Mouse (Mus musculus): ENCODE measurements around the gene Crim1. TPM values are rescaled to one million over a fixed set of nuclear protein-coding genes. Genes with fewer than 3 reads are reported as not detected.

Crim1 gene
- polyA plus RNA-seq, 1 experiment from 2014 or later, result 9.4 TPM

DNA sequence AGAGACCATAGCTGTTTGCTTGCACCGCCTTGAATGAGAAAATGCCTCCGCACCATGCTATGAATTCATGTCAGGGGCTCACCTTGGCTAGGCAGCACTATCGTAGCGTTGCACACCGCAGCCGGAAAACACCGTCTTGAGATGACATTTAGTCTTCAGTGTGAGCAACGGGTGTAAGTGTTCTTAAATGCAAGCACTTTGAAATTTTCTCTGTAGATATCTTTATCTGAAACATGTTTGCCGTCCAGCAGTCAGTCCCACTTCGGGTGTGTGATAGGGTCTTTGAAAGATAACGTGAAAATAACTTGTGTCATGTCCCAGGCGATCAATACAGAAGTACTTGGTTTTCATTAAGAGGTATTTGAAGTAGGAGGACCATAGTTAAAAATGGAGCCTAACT is 36.1 kb downstream of the Crim1 start:
- no peak overlapping the region for H3K9ac ChIP-seq (ENCODE audit: low read depth, low read length)

DNA sequence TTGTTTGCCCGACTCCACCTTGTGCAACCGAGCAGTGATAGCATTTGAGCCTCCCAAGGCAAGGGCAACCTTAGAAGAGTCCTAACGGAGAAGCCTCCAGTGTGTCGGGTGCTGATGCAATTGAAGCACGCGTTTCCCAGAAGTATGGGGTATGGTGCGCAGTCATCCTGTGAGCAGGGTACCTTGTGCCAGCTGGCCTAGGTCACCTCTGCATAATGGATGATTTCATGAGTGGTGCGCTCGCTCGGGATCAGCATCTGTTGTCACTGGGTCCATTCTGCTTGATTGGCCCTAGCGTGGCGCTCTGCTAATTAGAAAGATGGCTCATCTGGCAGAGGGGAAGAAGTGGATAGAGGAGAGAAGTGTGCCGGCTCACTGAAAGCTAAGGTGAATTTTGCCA is 37.9 kb downstream of the Crim1 start:
- WGBS, result 93% methylated on average over 13 of the region's 13 CpGs
- H3K4me1 ChIP-seq (ENCODE audit: control insufficient read depth, insufficient read depth, low read length), result 0 out of 2 replicates have a peak, but pooled peaks cover 3% of the 10 kb centered on the region
- H3K9ac ChIP-seq (ENCODE audit: low read depth, low read length), result no peak overlapping the region
- H3K27me3 ChIP-seq (ENCODE audit: control insufficient read depth, insufficient read depth, low read length), result no peaks in the 10 kb centered on the region
- ATAC-seq (ENCODE audit: low FRiP score, low TSS enrichment), result no peak
- no peak overlapping the region for H3K27ac ChIP-seq (ENCODE audit: low read depth, low read length)
- no peak overlapping the region for H3K4me2 ChIP-seq (replicated peaks; ENCODE audit: low read depth, low read length)
- H3K36me3 ChIP-seq (ENCODE audit: control insufficient read depth, insufficient read depth, low read length), result no peaks in the 10 kb centered on the region
- H3K4me3 ChIP-seq (ENCODE audit: low read length), result no peak overlapping the region
- H3K9me3 ChIP-seq (ENCODE audit: control insufficient read depth, low read length), result no peaks in the 10 kb centered on the region

More for the DNA sequence above, 36.1 kb downstream of the Crim1 start:
- Histone ChIP-seq H3K4me1 (ENCODE audit: control insufficient read depth, insufficient read depth, low read length) (0 out of 2 replicates have a peak, but pooled peaks cover under 1% of the 10 kb centered on the region), H3K4me2 (replicated peaks; ENCODE audit: low read depth, low read length) (no peak overlapping the region), H3K9me3 (ENCODE audit: control insufficient read depth, low read length) (no peaks in the 10 kb centered on the region), H3K27me3 (ENCODE audit: control insufficient read depth, insufficient read depth, low read length) (no peaks in the 10 kb centered on the region), H3K36me3 (ENCODE audit: control insufficient read depth, insufficient read depth, low read length) (no peaks in the 10 kb centered on the region), H3K4me3 (ENCODE audit: low read length) (no peak overlapping the region), H3K27ac (ENCODE audit: low read depth, low read length) (no peak overlapping the region)
- ATAC-seq (ENCODE audit: low FRiP score, low TSS enrichment), result no peak
- WGBS, result 94% methylated on average over 12 of the region's 12 CpGs

DNA sequence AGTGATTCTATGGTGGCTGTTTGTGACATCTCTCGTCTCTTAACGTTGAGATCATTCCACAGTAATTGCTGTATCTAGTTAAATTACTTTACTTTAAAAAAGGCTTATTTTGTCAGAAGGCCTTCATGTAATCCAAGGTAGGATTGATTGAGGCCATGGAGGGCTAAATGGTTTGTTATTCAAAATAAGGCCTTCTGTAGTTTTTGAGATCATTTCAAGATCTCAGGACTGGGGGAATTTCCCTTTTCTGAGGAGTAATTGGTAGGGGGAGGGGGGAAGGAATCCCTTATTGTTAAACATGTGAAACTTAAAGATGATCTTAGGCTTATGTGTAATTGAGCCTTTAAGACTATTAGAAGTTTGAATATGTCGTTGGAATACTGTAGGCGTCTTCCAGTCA is 40.1 kb downstream of the Crim1 start:
- H3K9ac ChIP-seq (ENCODE audit: low read depth, low read length), result no peak overlapping the region
- H3K9me3 ChIP-seq (ENCODE audit: control insufficient read depth, low read length), result no peaks in the 10 kb centered on the region
- no peak overlapping the region for H3K4me2 ChIP-seq (replicated peaks; ENCODE audit: low read depth, low read length)
- H3K36me3 ChIP-seq (ENCODE audit: control insufficient read depth, insufficient read depth, low read length), result no peaks in the 10 kb centered on the region
- H3K27ac ChIP-seq (ENCODE audit: low read depth, low read length), result no peak overlapping the region
- H3K27me3 ChIP-seq (ENCODE audit: control insufficient read depth, insufficient read depth, low read length), result no peaks in the 10 kb centered on the region
- H3K4me1 ChIP-seq (ENCODE audit: control insufficient read depth, insufficient read depth, low read length), result peaks cover 8% of the 10 kb centered on the region; the same call in 1 of the 2 replicates
- H3K4me3 ChIP-seq (ENCODE audit: low read length), result no peak overlapping the region
- no peak for ATAC-seq (ENCODE audit: low FRiP score, low TSS enrichment)
- WGBS, result 92% methylated on average over 4 of the region's 4 CpGs

DNA sequence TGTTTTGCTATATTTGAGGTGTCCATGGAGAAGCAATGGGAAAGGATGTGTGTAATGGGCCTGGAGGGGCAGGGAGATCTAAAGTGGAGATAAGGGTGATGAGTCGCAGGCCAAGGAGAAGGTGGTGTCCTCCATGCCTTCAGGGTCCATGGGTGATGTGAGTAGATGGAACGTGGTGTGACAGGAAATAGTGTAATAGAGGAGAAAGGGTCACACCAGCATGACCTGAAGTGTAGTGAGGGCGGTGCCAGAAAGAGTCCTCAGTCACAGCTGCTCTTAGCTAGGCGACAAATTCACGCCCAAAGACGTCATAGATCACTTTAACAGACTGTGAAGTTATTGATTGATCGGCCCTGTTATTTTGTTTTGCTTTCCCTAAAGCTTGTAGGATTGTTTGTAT is 41.2 kb downstream of the Crim1 start:
- Histone ChIP-seq H3K4me3 (ENCODE audit: low read length) (no peak overlapping the region), H3K4me2 (replicated peaks; ENCODE audit: low read depth, low read length) (no peak overlapping the region), H3K9ac (ENCODE audit: low read depth, low read length) (no peak overlapping the region), H3K27ac (ENCODE audit: low read depth, low read length) (no peak overlapping the region), H3K36me3 (ENCODE audit: control insufficient read depth, insufficient read depth, low read length) (no peaks in the 10 kb centered on the region), H3K9me3 (ENCODE audit: control insufficient read depth, low read length) (no peaks in the 10 kb centered on the region), H3K27me3 (ENCODE audit: control insufficient read depth, insufficient read depth, low read length) (no peaks in the 10 kb centered on the region), H3K4me1 (ENCODE audit: control insufficient read depth, insufficient read depth, low read length) (peaks cover 16% of the 10 kb centered on the region; the same call in 1 of the 2 replicates)
- ATAC-seq (ENCODE audit: low FRiP score, low TSS enrichment), result no peak
- WGBS, result 29% methylated on average over 7 of the region's 7 CpGs

DNA sequence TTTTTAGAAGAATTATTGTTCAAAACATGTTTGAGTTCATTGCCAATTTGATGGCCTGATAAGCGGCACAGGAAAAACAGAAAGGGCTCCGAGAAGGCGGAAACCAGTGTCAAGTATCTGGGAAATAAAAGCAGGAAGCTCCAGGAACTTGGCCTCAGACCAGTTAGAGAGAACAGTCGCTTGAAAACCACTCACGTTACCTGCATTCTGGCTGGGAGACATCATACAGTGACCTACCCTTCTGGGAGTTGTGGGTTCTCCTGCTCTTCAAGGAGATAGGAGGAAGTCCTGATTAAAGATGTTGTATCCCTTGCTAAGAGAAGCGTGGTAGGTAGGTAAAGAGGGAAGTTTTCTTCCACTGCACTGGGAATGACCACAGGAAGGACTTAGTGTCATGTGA is 44.7 kb downstream of the Crim1 start:
- WGBS, result 37% methylated on average over 6 of the region's 6 CpGs
- Histone ChIP-seq H3K9me3 (ENCODE audit: control insufficient read depth, low read length) (no peaks in the 10 kb centered on the region), H3K4me2 (replicated peaks; ENCODE audit: low read depth, low read length) (no peak overlapping the region), H3K4me1 (ENCODE audit: control insufficient read depth, insufficient read depth, low read length) (peaks cover 29% of the 10 kb centered on the region; the same call in 1 of the 2 replicates), H3K36me3 (ENCODE audit: control insufficient read depth, insufficient read depth, low read length) (no peaks in the 10 kb centered on the region), H3K27ac (ENCODE audit: low read depth, low read length) (peak overlapping the region; percentile 48; the same call in 1 of the 2 replicates), H3K27me3 (ENCODE audit: control insufficient read depth, insufficient read depth, low read length) (no peaks in the 10 kb centered on the region), H3K9ac (ENCODE audit: low read depth, low read length) (no peak overlapping the region), H3K4me3 (ENCODE audit: low read length) (no peak overlapping the region)
- ATAC-seq (ENCODE audit: low FRiP score, low TSS enrichment), result no peak

DNA sequence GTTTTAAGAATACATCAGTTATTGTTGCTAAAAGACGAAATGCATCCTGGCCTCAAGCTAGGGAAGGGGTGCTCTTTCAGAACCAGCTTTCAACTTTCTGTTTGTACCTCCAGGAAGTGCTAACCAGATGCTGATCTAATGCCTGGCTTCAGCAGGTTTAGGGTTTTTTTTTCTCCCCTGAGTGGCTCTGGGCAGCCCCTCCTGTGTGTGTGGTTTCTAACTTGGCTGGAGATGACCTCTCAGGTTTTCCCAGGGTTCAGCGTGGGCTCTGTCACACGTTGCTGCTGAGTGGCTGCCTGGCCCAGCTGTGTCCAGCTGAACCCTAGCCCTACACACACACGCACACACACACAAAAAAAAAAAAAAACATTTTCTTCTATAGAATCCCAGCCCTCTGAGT is 45.4 kb downstream of the Crim1 start:
- Histone ChIP-seq H3K4me1 (ENCODE audit: control insufficient read depth, insufficient read depth, low read length) (peaks cover 32% of the 10 kb centered on the region; the same call in 1 of the 2 replicates), H3K4me3 (ENCODE audit: low read length) (no peak overlapping the region), H3K9me3 (ENCODE audit: control insufficient read depth, low read length) (no peaks in the 10 kb centered on the region), H3K27ac (ENCODE audit: low read depth, low read length) (0 out of 2 replicates have a peak overlapping the region, but pooled peaks have one; percentile 48), H3K36me3 (ENCODE audit: control insufficient read depth, insufficient read depth, low read length) (no peaks in the 10 kb centered on the region), H3K4me2 (replicated peaks; ENCODE audit: low read depth, low read length) (no peak overlapping the region), H3K9ac (ENCODE audit: low read depth, low read length) (no peak overlapping the region), H3K27me3 (ENCODE audit: control insufficient read depth, insufficient read depth, low read length) (no peaks in the 10 kb centered on the region)
- 31% methylated on average over 4 of the region's 4 CpGs for WGBS
- ATAC-seq (ENCODE audit: low FRiP score, low TSS enrichment), result peak; percentile 40; the same call in 1 of the 2 replicates

DNA sequence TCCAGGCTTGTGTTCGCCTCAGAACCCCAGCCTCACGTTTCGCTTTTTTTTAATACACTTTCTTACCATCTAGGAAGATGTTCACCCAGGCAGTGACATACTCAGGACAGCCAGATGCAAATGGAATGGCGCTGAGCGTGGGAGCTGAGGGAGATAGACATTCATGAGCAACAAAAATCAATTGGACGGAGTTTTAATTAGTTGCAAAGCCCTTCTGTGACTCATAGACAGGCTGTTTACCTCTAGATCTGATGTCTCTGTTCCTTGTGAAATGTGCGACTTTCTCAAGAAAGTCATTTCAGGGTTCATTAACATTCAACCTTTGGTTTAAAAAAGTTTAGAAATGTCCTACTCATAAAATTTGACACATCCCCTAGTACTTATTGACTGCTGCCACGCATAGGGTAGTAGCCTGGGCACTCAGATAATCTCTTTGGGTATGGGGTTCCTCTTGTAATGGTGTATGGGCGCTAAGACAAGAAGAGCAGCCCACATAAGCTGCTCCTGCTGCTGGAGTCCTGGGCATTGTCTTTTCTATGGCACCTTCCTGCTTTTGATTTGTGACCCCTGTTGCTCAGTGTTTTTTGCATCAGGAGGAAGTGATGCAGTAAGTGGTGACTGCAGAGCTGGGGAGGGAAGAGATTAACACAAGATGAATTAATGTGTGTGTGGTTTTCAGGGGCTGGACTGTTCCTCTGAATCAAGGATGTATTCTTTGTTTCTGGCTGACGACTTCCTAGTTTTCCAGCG is 46.8 kb downstream of the Crim1 start:
- 41% methylated on average over 11 of the region's 11 CpGs for WGBS
- Histone ChIP-seq H3K4me2 (replicated peaks; ENCODE audit: low read depth, low read length) (no peak overlapping the region), H3K27me3 (ENCODE audit: control insufficient read depth, insufficient read depth, low read length) (no peaks in the 10 kb centered on the region), H3K4me3 (ENCODE audit: low read length) (no peak overlapping the region), H3K9me3 (ENCODE audit: control insufficient read depth, low read length) (no peaks in the 10 kb centered on the region), H3K9ac (ENCODE audit: low read depth, low read length) (no peak overlapping the region), H3K4me1 (ENCODE audit: control insufficient read depth, insufficient read depth, low read length) (peaks cover 32% of the 10 kb centered on the region; the same call in 1 of the 2 replicates), H3K36me3 (ENCODE audit: control insufficient read depth, insufficient read depth, low read length) (no peaks in the 10 kb centered on the region), H3K27ac (ENCODE audit: low read depth, low read length) (peak overlapping the region; percentile 71; the same call in 1 of the 2 replicates)
- ATAC-seq (ENCODE audit: low FRiP score, low TSS enrichment), result peak; percentile 40

DNA sequence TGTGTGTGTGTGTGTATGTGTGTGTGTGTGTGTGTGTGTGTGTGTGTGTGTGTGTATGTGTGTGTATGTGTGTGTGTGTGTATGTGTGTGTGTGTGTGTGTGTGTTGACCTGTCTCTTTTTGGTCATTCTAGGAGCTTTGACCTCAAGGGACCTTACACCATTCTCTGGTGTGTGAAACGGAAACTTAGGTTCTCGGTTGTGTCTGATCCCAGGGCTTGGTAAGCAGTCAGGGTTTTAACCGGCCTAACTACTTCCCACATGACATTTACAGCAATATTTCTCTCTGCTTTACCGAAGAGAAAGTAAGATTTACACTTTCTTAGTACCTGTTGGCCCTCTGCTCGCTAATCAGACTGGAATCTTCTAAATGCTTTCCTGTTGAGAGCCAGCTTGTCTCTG is 48.1 kb downstream of the Crim1 start:
- 39% methylated on average over 5 of the region's 5 CpGs for WGBS
- Histone ChIP-seq H3K4me3 (ENCODE audit: low read length) (no peak overlapping the region), H3K27me3 (ENCODE audit: control insufficient read depth, insufficient read depth, low read length) (no peaks in the 10 kb centered on the region), H3K36me3 (ENCODE audit: control insufficient read depth, insufficient read depth, low read length) (no peaks in the 10 kb centered on the region), H3K9ac (ENCODE audit: low read depth, low read length) (no peak overlapping the region), H3K4me2 (replicated peaks; ENCODE audit: low read depth, low read length) (no peak overlapping the region), H3K9me3 (ENCODE audit: control insufficient read depth, low read length) (no peaks in the 10 kb centered on the region), H3K4me1 (ENCODE audit: control insufficient read depth, insufficient read depth, low read length) (peaks cover 32% of the 10 kb centered on the region; the same call in 1 of the 2 replicates), H3K27ac (ENCODE audit: low read depth, low read length) (no peak overlapping the region)
- no peak for ATAC-seq (ENCODE audit: low FRiP score, low TSS enrichment)

DNA sequence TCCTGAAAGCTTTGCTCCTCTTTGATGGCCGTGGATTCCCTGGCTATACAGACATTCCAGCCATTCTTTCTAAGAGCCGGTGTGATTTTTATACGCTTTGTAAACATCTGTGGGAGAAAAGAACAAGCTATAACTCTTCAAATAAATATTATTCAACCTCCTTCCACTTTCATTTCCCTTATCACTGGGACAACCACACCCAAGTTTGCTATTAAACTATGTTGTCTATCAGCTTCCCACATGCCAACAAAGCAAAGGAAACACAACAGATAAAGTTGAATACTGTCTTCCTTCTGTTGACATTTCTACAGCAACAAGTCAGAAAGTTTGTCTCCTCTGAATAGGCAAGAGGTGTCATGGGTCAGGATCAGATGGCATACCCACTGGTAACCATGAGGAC is 48.9 kb downstream of the Crim1 start:
- no peak overlapping the region for H3K4me3 ChIP-seq (ENCODE audit: low read length)
- no peak for ATAC-seq (ENCODE audit: low FRiP score, low TSS enrichment)
- H3K27me3 ChIP-seq (ENCODE audit: control insufficient read depth, insufficient read depth, low read length), result no peaks in the 10 kb centered on the region
- WGBS, result 39% methylated on average over 3 of the region's 3 CpGs
- no peaks in the 10 kb centered on the region for H3K36me3 ChIP-seq (ENCODE audit: control insufficient read depth, insufficient read depth, low read length)
- no peak overlapping the region for H3K4me2 ChIP-seq (replicated peaks; ENCODE audit: low read depth, low read length)
- H3K4me1 ChIP-seq (ENCODE audit: control insufficient read depth, insufficient read depth, low read length), result peaks cover 32% of the 10 kb centered on the region; the same call in 1 of the 2 replicates
- no peaks in the 10 kb centered on the region for H3K9me3 ChIP-seq (ENCODE audit: control insufficient read depth, low read length)
- H3K9ac ChIP-seq (ENCODE audit: low read depth, low read length), result no peak overlapping the region
- no peak overlapping the region for H3K27ac ChIP-seq (ENCODE audit: low read depth, low read length)
